Mouse (Mus musculus) liver, embryonic 11.5 days (tissue): ENCODE measurements at regions not wholly inside any gene's neighbourhood (a gene's known extent, or its start where the extent isn't known, plus 50 kb on each side); places are given as distances from the start of the nearest gene placed in this dataset.

Source experiments
- ATAC-seq: fragments of 200-750 bp; cut with Nextera tagmentation; replicated peaks from 2 replicates; pipeline ENCODE4 v1.8.0; 2017; ENCODE audit warnings: moderate number of reproducible peaks, mild to moderate bottlenecking, moderate TSS enrichment, moderate library complexity; ENCODE audit not compliant: low FRiP score
- DNase-seq: peaks from one replicate; pipeline ENCODE4 v3.0.0-alpha.2; 2017; ENCODE audit warnings: low spot score
- H3K27ac ChIP-seq: fragments of 300-500 bp; sonication (generic); 2 replicates; pipeline ENCODE4 v1.5.1; 2014; ENCODE audit warnings: mild to moderate bottlenecking, low read depth, low read length, control low read depth
- H3K27me3 ChIP-seq: fragments of 300-500 bp; sonication (generic); replicated peaks from 2 replicates; pipeline ENCODE4 v1.6.1; 2014; ENCODE audit warnings: low read length, mixed read lengths; ENCODE audit not compliant: control insufficient read depth, insufficient read depth
- H3K36me3 ChIP-seq: fragments of 300-500 bp; sonication (generic); 2 replicates; pipeline ENCODE4 v1.6.1; 2014; ENCODE audit warnings: mild to moderate bottlenecking, low read length, moderate library complexity, mixed read lengths; ENCODE audit not compliant: control insufficient read depth, insufficient read depth
- H3K4me1 ChIP-seq: fragments of 300-500 bp; sonication (generic); replicated peaks from 2 replicates; pipeline ENCODE4 v1.6.1; 2014; ENCODE audit warnings: low read length, mixed read lengths; ENCODE audit not compliant: control insufficient read depth, insufficient read depth
- H3K4me2 ChIP-seq: fragments of 300-500 bp; sonication (generic); 2 replicates; pipeline ENCODE4 v1.6.1; 2014; ENCODE audit warnings: mild to moderate bottlenecking, control low read depth, moderate library complexity
- H3K4me3 ChIP-seq: fragments of 300-500 bp; sonication (generic); 2 replicates; pipeline ENCODE4 v1.5.1; 2014; ENCODE audit warnings: low read depth, low read length, control low read depth
- H3K9ac ChIP-seq: fragments of 300-500 bp; sonication (generic); 2 replicates; pipeline ENCODE4 v1.6.1; 2014; ENCODE audit warnings: low read depth, low read length, control low read depth
- H3K9me3 ChIP-seq: fragments of 300-500 bp; sonication (generic); 2 replicates; pipeline ENCODE4 v1.6.1; 2016; ENCODE audit warnings: low read length, inconsistent platforms, mixed read lengths; ENCODE audit not compliant: control insufficient read depth
- WGBS: fragments of 180-500 bp; shearing (Covaris S2); extraction: QIAGEN DNeasy Blood & Tissue Kit; methylation state at CpG from one replicate; pipeline ENCODE4 v1.1.7; 2014; 5-methylcytosine and 5-hydroxymethylcytosine counted together

GRCm38 (mm10) chr8:116348971-116349370 is 155.8 kb upstream of the Dynlrb2 start:
- no peaks in the 10 kb centered on the region for H3K36me3 ChIP-seq
- H3K9ac ChIP-seq = no peak overlapping the region
- WGBS = 82% methylated on average over 8 of the region's 8 CpGs
- H3K4me1 ChIP-seq = no peaks in the 10 kb centered on the region
- H3K4me3 ChIP-seq = no peak overlapping the region
- H3K27me3 ChIP-seq = no peaks in the 10 kb centered on the region
- no peak overlapping the region for H3K27ac ChIP-seq
- H3K4me2 ChIP-seq = no peak overlapping the region
- H3K9me3 ChIP-seq = no peaks in the 10 kb centered on the region
- DNase-seq (no peak), ATAC-seq (no peak)

GRCm38 (mm10) chr8:116346990-116347389 is 157.8 kb upstream of the Dynlrb2 start:
- no peaks in the 10 kb centered on the region for H3K9me3 ChIP-seq
- no peak overlapping the region for H3K27ac ChIP-seq
- 62% methylated on average over 5 of the region's 5 CpGs for WGBS
- no peak overlapping the region for H3K4me3 ChIP-seq
- no peak overlapping the region for H3K9ac ChIP-seq
- H3K4me1 ChIP-seq = no peaks in the 10 kb centered on the region
- ATAC-seq (no peak), DNase-seq (no peak)
- no peak overlapping the region for H3K4me2 ChIP-seq
- H3K27me3 ChIP-seq = no peaks in the 10 kb centered on the region
- H3K36me3 ChIP-seq = no peaks in the 10 kb centered on the region

- Histone ChIP-seq H3K36me3 (no peaks in the 10 kb centered on the region), H3K4me2 (no peak overlapping the region), H3K4me1 (no peaks in the 10 kb centered on the region), H3K9ac (no peak overlapping the region), H3K9me3 (no peaks in the 10 kb centered on the region), H3K4me3 (no peak overlapping the region), H3K27me3 (no peaks in the 10 kb centered on the region), H3K27ac (no peak overlapping the region)
- WGBS = 75% methylated on average over 5 of the region's 5 CpGs
- DNase-seq (no peak), ATAC-seq (no peak)
Measured at GRCm38 (mm10) chr8:116344590-116345222, 160.1 kb upstream of the Dynlrb2 start.

- Histone ChIP-seq H3K4me2 (no peak overlapping the region), H3K27me3 (no peaks in the 10 kb centered on the region), H3K9ac (no peak overlapping the region), H3K27ac (no peak overlapping the region), H3K4me3 (no peak overlapping the region), H3K9me3 (no peaks in the 10 kb centered on the region), H3K4me1 (no peaks in the 10 kb centered on the region), H3K36me3 (no peaks in the 10 kb centered on the region)
- 83% methylated on average over 5 of the region's 5 CpGs for WGBS
- DNase-seq (no peak), ATAC-seq (no peak)
Measured at GRCm38 (mm10) chr8:116343534-116343933, 161.2 kb upstream of the Dynlrb2 start.

- H3K4me2 ChIP-seq = no peak overlapping the region
- H3K9me3 ChIP-seq = no peaks in the 10 kb centered on the region
- no peaks in the 10 kb centered on the region for H3K27me3 ChIP-seq
- H3K27ac ChIP-seq = no peak overlapping the region
- H3K4me1 ChIP-seq = no peaks in the 10 kb centered on the region
- no peak overlapping the region for H3K9ac ChIP-seq
- 51% methylated on average over 3 of the region's 3 CpGs for WGBS
- no peak overlapping the region for H3K4me3 ChIP-seq
- DNase-seq (no peak), ATAC-seq (no peak)
- no peaks in the 10 kb centered on the region for H3K36me3 ChIP-seq
Measured at GRCm38 (mm10) chr8:116334772-116335171, 170.0 kb upstream of the Dynlrb2 start.

- no peak for DNase-seq
- WGBS = 75% methylated on average over 3 of the region's 3 CpGs
Measured at GRCm38 (mm10) chr8:116334101-116334500, 170.7 kb upstream of the Dynlrb2 start.

GRCm38 (mm10) chr8:116320014-116320680 is 184.6 kb upstream of the Dynlrb2 start:
- Histone ChIP-seq H3K9ac (no peak overlapping the region), H3K4me3 (no peak overlapping the region), H3K36me3 (no peaks in the 10 kb centered on the region), H3K27ac (no peak overlapping the region), H3K9me3 (no peaks in the 10 kb centered on the region), H3K4me1 (no peaks in the 10 kb centered on the region), H3K27me3 (no peaks in the 10 kb centered on the region), H3K4me2 (no peak overlapping the region)
- WGBS = 84% methylated on average over 13 of the region's 13 CpGs
- ATAC-seq (no peak), DNase-seq (no peak)

More at GRCm38 (mm10) chr8:116334101-116334500, 170.7 kb upstream of the Dynlrb2 start:
- no peaks in the 10 kb centered on the region for H3K9me3 ChIP-seq
- H3K9ac ChIP-seq = no peak overlapping the region
- no peak for ATAC-seq
- no peaks in the 10 kb centered on the region for H3K36me3 ChIP-seq
- no peaks in the 10 kb centered on the region for H3K4me1 ChIP-seq
- no peak overlapping the region for H3K4me2 ChIP-seq
- no peak overlapping the region for H3K4me3 ChIP-seq
- no peaks in the 10 kb centered on the region for H3K27me3 ChIP-seq
- no peak overlapping the region for H3K27ac ChIP-seq

- DNase-seq (no peak), ATAC-seq (no peak)
- no peaks in the 10 kb centered on the region for H3K9me3 ChIP-seq
- no peaks in the 10 kb centered on the region for H3K36me3 ChIP-seq
- no peak overlapping the region for H3K9ac ChIP-seq
- H3K27me3 ChIP-seq = no peaks in the 10 kb centered on the region
- H3K4me3 ChIP-seq = no peak overlapping the region
- no peaks in the 10 kb centered on the region for H3K4me1 ChIP-seq
- H3K4me2 ChIP-seq = no peak overlapping the region
- WGBS = 34% methylated on average over 5 of the region's 5 CpGs
- no peak overlapping the region for H3K27ac ChIP-seq
Measured at GRCm38 (mm10) chr8:116315410-116315809, 189.4 kb upstream of the Dynlrb2 start.
